Mouse (Mus musculus): Measurements from ENCODE around the gene Wdr73.

DNA sequence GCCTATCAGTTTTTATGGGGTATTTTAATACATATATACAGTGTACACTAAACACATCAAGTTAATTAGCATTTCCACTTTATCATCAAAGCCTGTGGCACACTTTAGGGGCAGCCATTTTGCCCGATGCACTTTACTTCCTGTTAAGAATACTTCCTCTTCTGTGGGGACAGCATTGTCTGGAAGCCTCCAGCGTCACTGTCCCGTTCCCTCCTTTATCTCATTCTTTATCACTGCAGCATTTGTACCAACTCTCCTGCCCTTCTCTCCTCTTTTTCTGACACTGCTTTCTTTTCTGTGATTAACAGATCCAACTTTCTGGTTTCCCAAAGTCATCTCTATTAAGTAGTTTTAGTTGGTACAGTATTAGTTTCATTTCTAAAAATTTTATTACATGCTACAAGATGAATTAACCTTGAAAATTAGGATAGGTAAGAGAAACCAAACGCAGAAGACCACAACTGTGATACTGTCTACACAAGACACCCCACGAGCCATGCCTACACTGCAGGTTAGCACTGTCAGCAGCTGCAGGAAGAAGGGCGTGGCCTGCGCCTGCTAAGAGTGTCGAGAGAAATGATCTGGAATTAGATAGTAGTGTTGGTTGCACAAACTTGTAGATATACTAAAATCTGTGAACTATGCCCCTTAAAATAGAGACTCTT lies 18.0 kb upstream of the Wdr73 start:
- TF ChIP-seq CTCF (IDR thresholded peaks at IDR 0.05; ENCODE audit: extremely low read depth, insufficient read depth, low read length) (no peak), POLR2A (IDR thresholded peaks at IDR 0.05; ENCODE audit: extremely low read depth, insufficient read depth, low read length) (no peak)

All from cortical plate, adult 2 months (tissue).